Mouse (Mus musculus) cortical plate, adult 2 months (tissue): Measurements from ENCODE around the gene Gjb1. TPM values are rescaled to one million over a fixed set of nuclear protein-coding genes. Genes with fewer than 3 reads are reported as not detected.
"Not testable (repeated sequence)": the region's sequence is repeated elsewhere in the genome, so short reads cannot be mapped to it uniquely, and the experiment has no call there.

Source experiments
- H3K27ac ChIP-seq: fragments of 200-500 bp; 2 replicates; pipeline ENCODE4 v1.5.1; 2012; ENCODE audit warnings: low read length, control low read depth, inconsistent platforms; ENCODE audit not compliant: insufficient read depth
- H3K4me1 ChIP-seq: fragments of 200-500 bp; 2 replicates; pipeline ENCODE4 v1.6.1; 2011; ENCODE audit warnings: low read length; ENCODE audit not compliant: control insufficient read depth, insufficient read depth
- H3K4me3 ChIP-seq: fragments of 200-500 bp; 2 replicates; pipeline ENCODE4 v1.5.1; 2011; ENCODE audit warnings: mild to moderate bottlenecking, low read length, control low read depth; ENCODE audit not compliant: insufficient read depth
- CTCF ChIP-seq: fragments of 200-500 bp; IDR thresholded peaks from 2 replicates; pipeline ENCODE4 v1.5.1; 2011; ENCODE audit warnings: mild to moderate bottlenecking, control low read depth, low read length; ENCODE audit not compliant: insufficient read depth; ENCODE audit errors: extremely low read depth
- POLR2A ChIP-seq: fragments of 200-500 bp; IDR thresholded peaks from 2 replicates; pipeline ENCODE4 v1.6.1; 2011; ENCODE audit warnings: mild to moderate bottlenecking, low read length, control low read depth; ENCODE audit not compliant: insufficient read depth; ENCODE audit errors: extremely low read depth
- polyA plus RNA-seq: library from polyadenylated mRNA; depleted of rRNA; stranded (reverse); fragments of >200 nt; gene quantifications from 2 replicates; pipeline ENCODE4 v1.2.3, GENCODE M21; 2012

Gene Gjb1
- polyA plus RNA-seq, 1 experiment, result 34.6 TPM

DNA sequence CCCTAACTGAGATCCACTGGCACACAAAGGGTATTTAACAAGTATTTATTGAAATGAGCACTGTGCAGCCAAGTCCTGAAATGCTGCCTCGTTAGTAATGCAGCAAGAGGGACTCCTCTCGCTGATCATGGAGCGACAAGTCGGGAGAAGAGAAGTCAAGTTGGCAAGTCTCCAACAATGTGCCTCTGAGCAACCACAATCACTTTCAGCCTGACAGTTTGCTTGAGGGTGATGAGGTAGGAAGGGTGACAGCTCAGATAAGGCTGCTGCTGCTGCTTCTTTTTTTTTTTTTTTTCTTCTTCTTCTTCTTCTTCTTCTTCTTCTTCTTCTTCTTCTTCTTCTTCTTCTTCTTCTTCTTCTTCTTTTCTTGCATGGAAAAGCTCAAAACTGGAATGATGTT lies 25.0 kb upstream of the Gjb1 start:
- Histone ChIP-seq H3K4me1 (no peaks in the 10 kb centered on the region), H3K4me3 (no peak overlapping the region), H3K27ac (no peak overlapping the region)
- TF ChIP-seq CTCF (no peak), POLR2A (no peak)

DNA sequence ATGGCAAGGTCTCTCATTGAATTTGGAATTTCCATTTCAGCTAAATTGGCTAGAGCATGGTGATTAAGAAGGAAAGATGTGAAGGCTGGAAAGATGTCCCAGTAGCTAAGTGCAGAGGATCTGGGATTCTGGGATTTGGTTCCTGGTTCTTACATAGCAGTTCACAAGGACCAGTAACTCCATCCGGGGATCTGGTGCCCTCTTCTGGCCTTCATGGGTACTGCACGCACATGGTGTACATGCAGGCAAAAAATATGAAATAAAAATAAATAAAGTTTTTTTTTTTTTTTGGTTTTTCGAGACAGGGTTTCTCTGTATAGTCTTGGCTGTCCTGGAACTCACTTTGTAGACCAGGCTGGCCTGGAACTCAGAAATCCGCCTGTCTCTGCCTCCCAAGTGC lies 17.3 kb upstream of the Gjb1 start:
- not testable (repeated sequence) for H3K27ac ChIP-seq, H3K4me3 ChIP-seq, H3K4me1 ChIP-seq

DNA sequence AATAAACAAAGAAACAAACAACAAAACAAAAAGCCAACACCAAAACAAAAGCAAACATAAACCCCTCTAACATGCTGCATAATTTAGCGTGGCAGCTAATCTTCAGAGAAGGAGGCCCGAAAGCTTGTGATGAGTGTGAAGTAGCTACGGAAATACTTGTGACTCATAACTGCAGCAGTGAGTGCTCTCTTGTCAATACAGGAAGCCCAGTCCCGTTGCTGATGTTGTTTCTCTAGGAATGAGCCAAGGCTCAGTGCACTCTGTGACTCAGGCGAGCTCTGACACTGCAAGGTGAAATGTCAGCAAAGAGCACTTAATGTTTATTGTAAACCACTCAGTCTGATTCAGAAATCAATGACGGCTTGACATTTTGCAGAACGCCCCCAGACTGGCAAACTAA lies 7.2 kb upstream of the Gjb1 start:
- no peak overlapping the region for H3K4me3 ChIP-seq
- H3K4me1 ChIP-seq, result no peaks in the 10 kb centered on the region
- TF ChIP-seq CTCF (no peak), POLR2A (no peak)
- no peak overlapping the region for H3K27ac ChIP-seq

DNA sequence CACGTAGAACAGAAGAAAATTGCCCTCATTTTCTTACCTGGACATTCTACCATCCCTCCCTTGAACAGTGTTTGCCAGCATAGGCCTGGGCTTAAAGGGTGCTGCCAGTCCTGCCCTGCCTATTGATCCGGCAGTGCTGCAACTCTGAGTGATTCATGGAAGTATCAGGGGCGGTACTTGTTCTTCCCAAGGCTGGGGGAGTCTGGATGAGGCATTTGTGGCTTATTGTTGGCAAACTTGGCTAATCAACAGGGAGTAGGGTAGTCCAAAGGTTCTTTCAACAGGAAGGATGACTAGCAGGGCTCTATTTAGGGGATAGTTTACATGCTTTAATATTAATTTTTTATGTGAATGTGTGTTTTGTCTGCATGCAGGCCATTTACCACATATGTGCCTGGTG lies 5.6 kb upstream of the Gjb1 start:
- TF ChIP-seq CTCF, result no peak
- no peak for TF ChIP-seq POLR2A
- Histone ChIP-seq H3K4me1 (no peaks in the 10 kb centered on the region), H3K27ac (no peak overlapping the region), H3K4me3 (no peak overlapping the region)

DNA sequence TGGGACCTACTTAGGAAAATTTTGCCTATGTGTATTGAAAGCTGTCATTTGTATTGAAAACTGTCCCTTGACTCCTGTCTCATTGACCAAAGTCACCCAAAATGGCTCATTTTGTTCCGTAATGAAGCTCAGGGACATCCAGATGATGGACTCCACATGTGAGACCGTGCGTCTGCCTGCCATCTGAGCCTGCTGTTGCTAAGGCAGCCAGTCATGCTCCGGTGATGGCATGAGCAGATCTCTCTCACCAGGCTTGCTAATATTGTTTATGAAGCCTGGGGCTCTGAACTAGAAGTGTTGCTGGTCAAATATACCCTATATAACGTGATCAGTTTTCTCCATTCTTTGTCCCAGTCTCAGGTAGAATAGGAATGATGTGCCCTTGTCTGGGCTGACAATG lies 3.2 kb upstream of the Gjb1 start:
- TF ChIP-seq POLR2A, result no peak

DNA sequence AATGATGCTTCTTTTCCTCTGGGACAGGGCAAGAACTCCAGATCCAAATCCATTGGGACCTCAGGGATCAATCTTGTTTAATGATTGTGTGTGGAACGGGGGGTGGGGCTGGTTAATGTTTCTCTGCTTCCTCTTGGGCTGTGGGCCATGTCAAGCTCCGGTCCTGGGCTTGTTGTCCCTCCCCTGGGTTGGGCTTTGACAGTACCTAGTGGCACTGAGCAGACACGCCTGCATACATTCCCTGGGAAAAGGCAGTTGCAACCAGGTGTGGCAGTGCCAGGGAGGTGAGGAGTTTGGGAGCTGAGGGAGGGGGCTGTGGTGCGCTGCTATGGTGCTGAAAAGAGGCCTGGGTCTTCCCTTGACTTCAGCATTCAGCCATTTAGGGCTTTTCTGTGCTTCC lies 898 bp downstream of the Gjb1 start:
- TF ChIP-seq POLR2A, result no peak
- TF ChIP-seq CTCF, result no peak
- Histone ChIP-seq H3K27ac (no peak overlapping the region), H3K4me1 (no peaks in the 10 kb centered on the region), H3K4me3 (no peak overlapping the region)

More for the DNA sequence above, 3.2 kb upstream of the Gjb1 start:
- Histone ChIP-seq H3K4me1 (no peaks in the 10 kb centered on the region), H3K4me3 (no peak overlapping the region), H3K27ac (no peak overlapping the region)

DNA sequence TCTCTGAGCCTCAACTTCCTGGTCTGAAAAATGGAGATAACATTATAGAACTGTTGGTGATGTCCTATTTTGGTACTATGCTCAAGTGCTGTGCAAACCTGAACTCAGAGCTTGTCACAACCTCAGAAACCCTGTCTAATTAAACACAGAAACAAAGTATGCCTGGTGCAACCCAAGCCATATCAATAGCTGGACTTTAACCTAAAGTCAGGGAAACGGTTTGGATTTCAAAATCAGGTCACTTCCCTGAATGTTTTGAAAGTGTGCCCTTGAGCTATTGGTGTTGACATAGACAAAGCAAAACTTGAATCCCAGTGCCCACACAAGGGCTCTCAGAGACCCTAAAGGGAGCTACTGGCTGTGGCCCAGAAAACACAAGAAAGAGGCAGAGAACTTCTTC lies 3.6 kb downstream of the Gjb1 start:
- TF ChIP-seq CTCF (no peak), POLR2A (no peak)
- Histone ChIP-seq H3K4me3 (no peak overlapping the region), H3K27ac (no peak overlapping the region), H3K4me1 (no peaks in the 10 kb centered on the region; the same call in 1 of the 2 replicates)

DNA sequence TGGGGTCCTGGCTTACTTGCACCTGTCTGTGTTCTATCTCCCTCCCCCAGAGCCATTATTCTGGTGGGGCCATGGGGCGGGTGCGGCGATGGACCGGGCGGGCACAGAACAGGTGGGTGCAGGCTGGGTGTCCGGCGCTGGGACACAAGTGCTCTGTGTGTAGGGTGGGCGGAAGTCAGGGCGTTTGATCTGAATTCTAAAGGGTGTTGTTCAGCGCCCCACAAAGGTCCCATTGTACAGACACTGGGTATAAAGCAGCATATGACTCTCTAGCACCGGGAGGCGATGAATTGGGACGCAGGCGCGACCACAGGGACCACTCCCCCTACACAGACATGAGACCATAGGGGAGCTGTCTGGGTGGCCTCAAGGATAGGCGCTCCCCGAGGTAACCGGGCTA lies 7.3 kb downstream of the Gjb1 start:
- no peaks in the 10 kb centered on the region; the same call in 1 of the 2 replicates for H3K4me1 ChIP-seq
- no peak overlapping the region for H3K4me3 ChIP-seq
- H3K27ac ChIP-seq, result peak overlapping the region; percentile 61; the same call in 1 of the 2 replicates
- no peak for TF ChIP-seq POLR2A
- no peak for TF ChIP-seq CTCF

DNA sequence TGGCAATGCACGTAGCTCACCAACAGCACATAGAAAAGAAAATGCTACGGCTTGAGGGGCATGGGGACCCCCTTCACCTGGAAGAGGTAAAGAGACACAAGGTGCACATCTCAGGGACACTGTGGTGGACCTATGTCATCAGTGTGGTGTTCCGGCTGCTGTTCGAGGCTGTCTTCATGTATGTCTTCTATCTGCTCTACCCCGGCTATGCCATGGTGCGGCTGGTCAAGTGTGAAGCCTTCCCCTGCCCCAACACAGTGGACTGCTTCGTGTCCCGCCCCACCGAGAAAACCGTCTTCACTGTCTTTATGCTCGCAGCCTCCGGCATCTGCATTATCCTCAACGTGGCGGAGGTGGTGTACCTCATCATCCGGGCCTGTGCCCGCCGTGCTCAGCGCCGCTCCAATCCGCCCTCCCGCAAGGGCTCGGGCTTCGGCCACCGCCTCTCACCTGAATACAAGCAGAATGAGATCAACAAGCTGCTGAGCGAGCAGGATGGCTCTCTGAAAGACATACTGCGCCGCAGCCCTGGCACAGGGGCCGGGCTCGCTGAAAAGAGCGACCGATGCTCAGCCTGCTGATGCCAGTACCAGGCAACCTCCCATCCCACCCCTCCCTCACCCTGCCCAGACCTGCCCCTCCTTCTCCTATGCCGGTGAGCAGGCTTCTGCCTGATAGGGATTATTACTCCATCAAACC lies 8.4 kb downstream of the Gjb1 start:
- peak overlapping the region; percentile 35; the same call in 1 of the 2 replicates for H3K27ac ChIP-seq
- H3K4me1 ChIP-seq, result peaks cover 2% of the 10 kb centered on the region; the same call in 1 of the 2 replicates
- TF ChIP-seq CTCF (no peak), POLR2A (no peak)
- H3K4me3 ChIP-seq, result peak overlapping the region; percentile 32

DNA sequence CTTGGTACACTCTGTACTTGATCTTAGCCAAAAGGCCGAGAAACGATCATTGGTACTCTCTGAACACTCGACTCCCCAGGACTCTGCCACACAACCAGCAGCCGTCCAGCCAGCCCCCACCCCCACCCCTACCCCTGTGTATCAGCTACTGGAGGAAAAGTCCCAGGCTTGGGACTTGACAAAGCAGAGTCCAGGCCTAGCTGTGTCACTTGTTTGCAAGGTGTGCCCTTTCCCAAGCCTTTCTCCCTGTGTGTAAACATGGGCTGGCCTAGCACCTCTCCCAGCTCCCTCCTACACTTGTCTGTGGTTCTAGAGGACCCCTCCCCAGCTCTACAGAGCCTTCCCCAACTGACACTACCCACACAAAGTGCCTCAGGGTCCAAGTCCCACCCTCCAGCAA lies 10.0 kb downstream of the Gjb1 start:
- no peak overlapping the region for H3K4me3 ChIP-seq
- peaks cover 2% of the 10 kb centered on the region; the same call in 1 of the 2 replicates for H3K4me1 ChIP-seq
- H3K27ac ChIP-seq, result no peak overlapping the region
- TF ChIP-seq CTCF, result no peak
- TF ChIP-seq POLR2A, result no peak
